Mouse (Mus musculus): ENCODE measurements around the gene Cptp. TPM values are rescaled to one million over a fixed set of nuclear protein-coding genes. Genes with fewer than 3 reads are reported as not detected.
A peak's percentile ranks its signal among the peaks of the same experiment; 100 is the strongest.

The Cptp gene
- polyA plus RNA-seq (2015; fragmentation: Nextera tagmentation; extraction: Ambion mirVana) = 13.6 and 13.8 TPM in 2 replicates

- peak; percentile 96 for ATAC-seq (ENCODE audit: low FRiP score, low read depth)
- H3K36me3 ChIP-seq = peaks cover 50% of the 10 kb centered on the region
Observed at GRCm38 (mm10) chr4:155869317-155870033, at the start of gene Cptp, which contains the start of gene Ints11. Gene Cptp (minus strand): TSS chr4:155869440. Gene Ints11 (plus strand): TSS chr4:155869546.

GRCm38 (mm10) chr4:155908751-155909150 is 39.5 kb upstream of the Cptp start:
- 84% methylated on average over 4 of the region's 4 CpGs for WGBS
- H3K36me3 ChIP-seq = peaks cover 32% of the 10 kb centered on the region
- no peak overlapping the region for H3K27ac ChIP-seq
- H3K4me1 ChIP-seq = no peaks in the 10 kb centered on the region
- no peak overlapping the region for H3K4me3 ChIP-seq
- H3K4me2 ChIP-seq (replicated peaks) = no peak overlapping the region
- H3K9ac ChIP-seq = no peak overlapping the region
- H3K9me3 ChIP-seq = no peaks in the 10 kb centered on the region
- no peak for ATAC-seq (ENCODE audit: low FRiP score, low read depth)
- no peaks in the 10 kb centered on the region for H3K27me3 ChIP-seq

More at GRCm38 (mm10) chr4:155869317-155870033, at the start of gene Cptp, which contains the start of gene Ints11:
- Histone ChIP-seq H3K4me3 (peak within 1 kb of the TSS; percentile 75), H3K4me1 (peaks cover 22% of the 10 kb centered on the region), H3K27me3 (no peaks in the 10 kb centered on the region), H3K4me2 (replicated peaks) (peak within 1 kb of the TSS; percentile 94), H3K9ac (peak within 1 kb of the TSS; percentile 85), H3K27ac (peak within 1 kb of the TSS; percentile 49; the same call in 1 of the 2 replicates), H3K9me3 (no peaks in the 10 kb centered on the region)
- under 1% methylated on average over 63 of the region's 63 CpGs for WGBS

- 82% methylated on average over 7 of the region's 7 CpGs for WGBS
Observed at GRCm38 (mm10) chr4:155908281-155908680, 39.0 kb upstream of the Cptp start.

DNA sequence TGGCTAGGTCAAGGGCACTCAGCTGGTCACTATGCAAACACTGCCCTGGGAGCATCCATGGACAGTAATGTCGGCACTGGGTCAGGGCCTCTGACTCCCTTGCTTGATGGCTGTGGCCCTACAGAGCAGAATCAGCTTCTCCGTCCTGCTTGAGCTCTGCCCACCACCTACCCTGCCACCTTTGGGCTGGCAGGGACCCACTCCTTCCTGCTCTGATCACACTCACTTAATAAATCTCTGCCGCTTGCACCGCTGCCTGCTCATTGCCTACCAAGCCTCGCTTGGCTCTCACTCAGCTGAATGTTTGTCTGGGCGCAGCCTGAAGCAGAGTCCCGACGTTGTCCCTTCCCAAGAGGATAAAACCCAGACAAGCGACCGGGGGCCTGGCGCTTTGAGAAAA is 37.8 kb upstream of the Cptp start:
- 80% methylated on average over 11 of the region's 11 CpGs for WGBS
- peaks cover 49% of the 10 kb centered on the region for H3K36me3 ChIP-seq
- H3K4me2 ChIP-seq (replicated peaks) = no peak overlapping the region
- H3K4me3 ChIP-seq = no peak overlapping the region
- H3K9me3 ChIP-seq = no peaks in the 10 kb centered on the region
- ATAC-seq (ENCODE audit: low FRiP score, low read depth) = no peak
- no peak overlapping the region for H3K9ac ChIP-seq
- H3K27ac ChIP-seq = no peak overlapping the region
- H3K4me1 ChIP-seq = no peaks in the 10 kb centered on the region
- no peaks in the 10 kb centered on the region for H3K27me3 ChIP-seq

More at GRCm38 (mm10) chr4:155908281-155908680, 39.0 kb upstream of the Cptp start:
- peaks cover 36% of the 10 kb centered on the region for H3K36me3 ChIP-seq
- H3K4me3 ChIP-seq = no peak overlapping the region
- no peak overlapping the region for H3K4me2 ChIP-seq (replicated peaks)
- H3K27ac ChIP-seq = no peak overlapping the region
- no peaks in the 10 kb centered on the region for H3K27me3 ChIP-seq
- ATAC-seq (ENCODE audit: low FRiP score, low read depth) = no peak
- H3K9ac ChIP-seq = no peak overlapping the region
- H3K4me1 ChIP-seq = no peaks in the 10 kb centered on the region
- no peaks in the 10 kb centered on the region for H3K9me3 ChIP-seq

- 77% methylated on average over 9 of the region's 9 CpGs for WGBS
- ATAC-seq (ENCODE audit: low FRiP score, low read depth) = no peak
- no peak overlapping the region; the same call in 1 of the 2 replicates for H3K9ac ChIP-seq
Observed at GRCm38 (mm10) chr4:155906125-155906524, 36.9 kb upstream of the Cptp start.

GRCm38 (mm10) chr4:155905634-155906033 is 36.4 kb upstream of the Cptp start:
- 92% methylated on average over 13 of the region's 13 CpGs for WGBS
- Histone ChIP-seq H3K9me3 (no peaks in the 10 kb centered on the region), H3K4me1 (no peaks in the 10 kb centered on the region), H3K9ac (no peak overlapping the region; the same call in 1 of the 2 replicates), H3K4me3 (no peak overlapping the region), H3K4me2 (replicated peaks) (no peak overlapping the region), H3K36me3 (peaks cover 63% of the 10 kb centered on the region), H3K27me3 (no peaks in the 10 kb centered on the region), H3K27ac (no peak overlapping the region)
- ATAC-seq (ENCODE audit: low FRiP score, low read depth) = no peak

More at GRCm38 (mm10) chr4:155906125-155906524, 36.9 kb upstream of the Cptp start:
- H3K4me1 ChIP-seq = no peaks in the 10 kb centered on the region
- no peaks in the 10 kb centered on the region for H3K27me3 ChIP-seq
- H3K4me3 ChIP-seq = no peak overlapping the region
- H3K4me2 ChIP-seq (replicated peaks) = no peak overlapping the region
- peaks cover 58% of the 10 kb centered on the region for H3K36me3 ChIP-seq
- no peaks in the 10 kb centered on the region for H3K9me3 ChIP-seq
- no peak overlapping the region for H3K27ac ChIP-seq

DNA sequence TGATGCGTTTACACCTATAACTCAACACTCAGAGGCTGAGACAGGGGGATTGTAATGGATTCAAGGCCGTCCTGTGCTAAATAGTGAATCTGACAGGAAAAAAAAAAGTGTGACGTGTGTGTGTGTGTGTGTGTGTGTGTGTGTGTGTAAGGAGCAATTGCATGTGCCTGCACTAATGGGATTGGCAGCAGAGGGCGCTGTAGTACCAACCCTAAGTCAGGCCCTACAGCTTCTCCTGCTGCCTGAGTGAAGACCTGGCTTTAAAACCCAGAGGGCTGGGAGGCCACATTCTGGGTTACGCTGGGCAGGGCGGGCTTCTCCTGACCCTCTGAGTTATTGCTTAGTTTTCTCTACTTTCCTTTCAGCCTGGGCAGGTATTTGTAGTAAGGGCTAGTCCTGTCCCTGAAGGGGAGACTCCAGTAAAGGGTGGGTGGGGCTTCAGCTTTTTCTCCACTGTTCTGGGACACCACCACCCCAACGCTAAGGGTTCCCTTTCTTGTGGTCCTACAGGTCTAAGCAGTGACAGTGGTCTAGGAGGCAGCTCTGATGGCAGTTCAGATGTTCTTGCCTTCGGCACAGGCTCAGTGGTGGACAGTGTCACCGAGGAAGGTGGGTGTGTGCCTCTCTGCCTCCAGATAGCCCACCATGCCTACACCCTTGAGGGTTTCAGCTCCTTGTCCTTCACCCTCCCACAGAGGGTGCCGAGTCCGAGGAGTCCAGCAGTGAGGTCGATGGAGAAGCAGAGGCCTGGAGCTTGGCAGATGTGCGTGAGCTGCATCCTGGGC is 35.3 kb upstream of the Cptp start:
- no peak overlapping the region for H3K27ac ChIP-seq
- H3K4me2 ChIP-seq (replicated peaks) = no peak overlapping the region
- peaks cover 73% of the 10 kb centered on the region for H3K36me3 ChIP-seq
- no peaks in the 10 kb centered on the region for H3K4me1 ChIP-seq
- no peaks in the 10 kb centered on the region for H3K9me3 ChIP-seq
- ATAC-seq (ENCODE audit: low FRiP score, low read depth) = no peak
- WGBS = 89% methylated on average over 13 of the region's 13 CpGs
- no peaks in the 10 kb centered on the region for H3K27me3 ChIP-seq
- no peak overlapping the region for H3K9ac ChIP-seq
- no peak overlapping the region for H3K4me3 ChIP-seq

GRCm38 (mm10) chr4:155903246-155903645 is 34.0 kb upstream of the Cptp start:
- Histone ChIP-seq H3K9me3 (no peaks in the 10 kb centered on the region), H3K9ac (no peak overlapping the region), H3K27ac (no peak overlapping the region), H3K27me3 (no peaks in the 10 kb centered on the region), H3K4me1 (no peaks in the 10 kb centered on the region), H3K4me3 (no peak overlapping the region), H3K36me3 (peaks cover 85% of the 10 kb centered on the region), H3K4me2 (replicated peaks) (no peak overlapping the region)
- no peak for ATAC-seq (ENCODE audit: low FRiP score, low read depth)
- 93% methylated on average over 13 of the region's 13 CpGs for WGBS

- H3K9ac ChIP-seq = no peak overlapping the region
- H3K9me3 ChIP-seq = no peaks in the 10 kb centered on the region
- H3K36me3 ChIP-seq = peaks cover 90% of the 10 kb centered on the region
- no peak for ATAC-seq (ENCODE audit: low FRiP score, low read depth)
- no peak overlapping the region for H3K4me3 ChIP-seq
- no peaks in the 10 kb centered on the region for H3K27me3 ChIP-seq
- H3K4me2 ChIP-seq (replicated peaks) = no peak overlapping the region
- WGBS = 80% methylated on average over 3 of the region's 3 CpGs
- H3K27ac ChIP-seq = no peak overlapping the region
- no peaks in the 10 kb centered on the region for H3K4me1 ChIP-seq
Observed at GRCm38 (mm10) chr4:155901205-155901604, 32.0 kb upstream of the Cptp start.

DNA sequence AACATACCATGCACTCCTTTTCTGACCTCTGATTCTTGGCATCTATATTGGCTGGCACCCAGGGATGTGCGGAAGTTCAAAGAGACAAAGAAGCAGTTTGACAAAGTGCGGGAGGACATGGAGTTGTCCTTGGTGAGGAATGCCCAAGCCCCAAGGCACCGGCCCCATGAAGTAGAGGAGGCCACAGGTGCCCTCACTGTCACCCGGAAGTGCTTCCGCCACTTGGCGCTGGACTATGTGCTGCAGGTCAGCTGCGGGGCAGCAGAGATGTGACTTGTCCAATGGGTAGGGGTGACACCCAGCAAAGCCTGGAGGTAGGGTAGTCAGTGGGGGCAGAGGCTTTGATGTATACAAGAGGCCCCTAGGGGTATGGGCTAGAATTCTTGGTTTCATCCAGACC is 30.1 kb upstream of the Cptp start:
- Histone ChIP-seq H3K9ac (no peak overlapping the region), H3K4me2 (replicated peaks) (no peak overlapping the region), H3K9me3 (no peaks in the 10 kb centered on the region), H3K27ac (no peak overlapping the region), H3K4me3 (no peak overlapping the region), H3K27me3 (no peaks in the 10 kb centered on the region), H3K4me1 (peaks cover 13% of the 10 kb centered on the region), H3K36me3 (peaks cover 81% of the 10 kb centered on the region)
- no peak for ATAC-seq (ENCODE audit: low FRiP score, low read depth)
- WGBS = 94% methylated on average over 7 of the region's 7 CpGs

DNA sequence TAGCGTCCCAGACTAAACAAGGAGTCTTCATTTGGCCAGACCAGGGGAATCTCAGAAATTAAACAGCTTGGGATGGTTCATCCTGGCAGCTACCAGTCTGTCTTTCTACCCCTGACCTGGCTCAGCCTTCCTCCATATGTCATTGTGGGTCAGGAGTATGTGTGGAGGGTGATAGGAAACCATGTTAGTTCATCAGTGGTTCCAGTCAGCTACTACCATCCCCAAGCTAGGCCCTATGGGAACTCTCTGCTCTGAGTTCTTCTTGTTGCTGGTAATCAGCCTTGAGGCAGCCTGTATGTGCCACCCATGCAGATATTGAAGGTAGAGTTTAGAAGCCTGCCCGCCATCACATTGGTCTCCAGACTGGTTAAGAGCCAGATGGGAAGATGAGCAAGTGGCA is 29.1 kb upstream of the Cptp start:
- WGBS = 93% methylated on average over 2 of the region's 2 CpGs
- no peaks in the 10 kb centered on the region for H3K27me3 ChIP-seq
- H3K4me1 ChIP-seq = peaks cover 23% of the 10 kb centered on the region
- H3K4me3 ChIP-seq = no peak overlapping the region
- peaks cover 71% of the 10 kb centered on the region for H3K36me3 ChIP-seq
- ATAC-seq (ENCODE audit: low FRiP score, low read depth) = no peak
- no peaks in the 10 kb centered on the region for H3K9me3 ChIP-seq
- no peak overlapping the region for H3K27ac ChIP-seq
- H3K9ac ChIP-seq = no peak overlapping the region
- H3K4me2 ChIP-seq (replicated peaks) = no peak overlapping the region

DNA sequence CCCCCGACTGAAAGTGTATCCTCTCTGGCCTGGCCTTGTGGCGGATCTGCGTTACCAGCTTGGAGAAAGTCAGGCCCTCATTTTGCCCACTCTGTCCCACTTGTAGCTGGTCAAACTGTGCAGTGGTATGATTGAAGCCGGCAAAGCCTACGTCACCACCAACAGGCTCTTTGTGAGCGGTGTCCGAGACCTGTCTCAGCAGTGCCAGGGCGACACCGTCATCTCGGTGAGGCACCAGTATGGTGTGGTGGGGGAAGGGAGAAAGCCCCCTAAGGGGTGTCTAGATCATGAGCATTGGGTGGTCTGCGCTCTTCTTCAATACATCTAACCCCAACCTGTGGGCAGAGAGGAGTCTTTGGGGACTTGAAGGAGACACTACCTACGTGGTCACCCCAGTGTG is 27.2 kb upstream of the Cptp start:
- Histone ChIP-seq H3K4me2 (replicated peaks) (no peak overlapping the region), H3K27ac (no peak overlapping the region), H3K4me3 (no peak overlapping the region), H3K36me3 (peaks cover 52% of the 10 kb centered on the region), H3K9me3 (no peaks in the 10 kb centered on the region), H3K27me3 (no peaks in the 10 kb centered on the region), H3K9ac (no peak overlapping the region), H3K4me1 (peaks cover 33% of the 10 kb centered on the region)
- no peak for ATAC-seq (ENCODE audit: low FRiP score, low read depth)
- WGBS = 94% methylated on average over 12 of the region's 12 CpGs
